Comparison of ENCODE assay signal across 9 mouse cellular contexts in genomic region chr7:82056551-82057230, GRCm38 (mm10).
A peak's percentile ranks its signal among the peaks of the same experiment; 100 is the strongest.
DNase-seq lines count a peak whose midpoint lies in the region; ATAC-seq lines count a peak whose summit lies in the region.
"Had no signal": no experiment of that assay in that cellular context is flagged by ENCODE, and none has a peak within 500 bp of the region (broad histone marks: within the 10 kb centered on the region; RNA-seq: fewer than 3 reads in every experiment).

No protein-coding gene starts in this region.

- H3K36me3 ChIP-seq in embryonic facial prominence, embryonic 15.5 days: no peaks in the 10 kb centered on the region
- no peaks in the 10 kb centered on the region for H3K36me3 ChIP-seq in liver, embryonic 12.5 days

- H3K27me3 ChIP-seq in embryonic facial prominence, embryonic 15.5 days: no peaks in the 10 kb centered on the region; the same call in 1 of the 2 replicates
- H3K27me3 ChIP-seq in liver, embryonic 12.5 days (replicated peaks): peaks cover 17% of the 10 kb centered on the region; the same call in 1 of the 2 replicates

- no peaks in the 10 kb centered on the region for H3K9me3 ChIP-seq in embryonic facial prominence, embryonic 15.5 days (replicated peaks)
- no peaks in the 10 kb centered on the region for H3K9me3 ChIP-seq in liver, embryonic 12.5 days (replicated peaks)

- 3% methylated on average over 21 of the region's 21 CpGs for WGBS in embryonic facial prominence, embryonic 15.5 days
- 9% methylated on average over 21 of the region's 21 CpGs for WGBS in liver, embryonic 12.5 days (ENCODE audit: insufficient replicate concordance)

- H3K4me2 ChIP-seq in embryonic facial prominence, embryonic 15.5 days (replicated peaks): peak overlapping the region; percentile 35
- H3K4me2 ChIP-seq in liver, embryonic 12.5 days: peak overlapping the region; percentile 18; the same call in 1 of the 2 replicates

- H3K4me1 ChIP-seq in embryonic facial prominence, embryonic 15.5 days: peaks cover 18% of the 10 kb centered on the region
- H3K4me1 ChIP-seq in liver, embryonic 12.5 days: no peaks in the 10 kb centered on the region

- no peak overlapping the region for H3K9ac ChIP-seq in embryonic facial prominence, embryonic 15.5 days
- no peak overlapping the region for H3K9ac ChIP-seq in liver, embryonic 12.5 days

- no peak for ATAC-seq in embryonic facial prominence, embryonic 15.5 days (ENCODE audit: insufficient number of reproducible peaks, low FRiP score, low TSS enrichment, low read depth)
- ATAC-seq in liver, embryonic 12.5 days: no peak

- 0 out of 2 replicates have a peak overlapping the region, but pooled peaks have one; percentile 0 for H3K4me3 ChIP-seq in embryonic facial prominence, embryonic 15.5 days (replicated peaks)
- no peak overlapping the region for H3K4me3 ChIP-seq in liver, embryonic 12.5 days
- H3K4me3 ChIP-seq: erythroblast, embryonic 14.5 days had no signal

- intact Hi-C loops in heart, postnatal 36 days (cut with DNase I): no loop called here
- intact Hi-C loops in left cerebral cortex, postnatal 10 days (cut with DNase I): no loop called here

- no peak overlapping the region for H3K27ac ChIP-seq in embryonic facial prominence, embryonic 15.5 days (replicated peaks)
- no peak overlapping the region for H3K27ac ChIP-seq in liver, embryonic 12.5 days

- DNase-seq in cerebellum, postnatal 25 days: peak; percentile 8 to 10
- no peak for DNase-seq in cerebellum, adult 9-11 months
- DNase-seq in heart, postnatal 36 days: peak; percentile 6
- DNase-seq in ovary, postnatal 14 days (ENCODE audit: low spot score): peak; percentile 15
- DNase-seq in frontal cortex, adult 2 months (ENCODE audit: extremely low spot score in 1 of 2, low spot score in 1 of 2): no peak
- no peak for DNase-seq in left cerebral cortex, postnatal 10 days (ENCODE audit: extremely low spot score in 1 of 2, low spot score in 2 of 2)

Comparison
In these comparisons a context has a peak if more than half of its experiments do, and no peak if none do; other contexts are left out.
1. DNase-seq: peak in cerebellum, postnatal 25 days (2 of 2), heart, postnatal 36 days (2 of 2) and ovary, postnatal 14 days (single experiment); none in cerebellum, adult 9-11 months (single experiment), frontal cortex, adult 2 months (0 of 2) and left cerebral cortex, postnatal 10 days (0 of 2).